Mouse (Mus musculus) thymus, adult 2 months (tissue): ENCODE measurements around the gene Crhr2.

Experiments
- CTCF ChIP-seq: fragments of 200-500 bp; IDR thresholded peaks from 2 replicates; pipeline ENCODE4 v1.5.1; 2012; ENCODE audit warnings: mild to moderate bottlenecking, control low read depth, low read length, moderate library complexity, borderline replicate concordance; ENCODE audit not compliant: control insufficient read depth, poor library complexity, insufficient read depth; ENCODE audit errors: extremely low read depth
- POLR2A ChIP-seq: fragments of 200-500 bp; IDR thresholded peaks from 2 replicates; pipeline ENCODE4 v1.6.1; 2012; ENCODE audit warnings: mild to moderate bottlenecking, low read length, control low read depth, moderate library complexity; ENCODE audit not compliant: control insufficient read depth, poor library complexity, insufficient read depth; ENCODE audit errors: extremely low read depth

GRCm38 (mm10) chr6:55169818-55170217, 37.0 kb upstream of the Crhr2 start:
- TF ChIP-seq CTCF (no peak), POLR2A (no peak)
